Mouse (Mus musculus) heart, adult 2 months (tissue): ENCODE results near the gene Pdxp.

Experiments used
- EP300 ChIP-seq: fragments of 200-500 bp; IDR thresholded peaks from 2 replicates; pipeline ENCODE4 v1.6.1; 2011; ENCODE audit warnings: low read depth, low read length, control low read depth; ENCODE audit not compliant: insufficient read depth
- POLR2A ChIP-seq: fragments of 200-500 bp; IDR thresholded peaks from 2 replicates; pipeline ENCODE4 v1.6.1; 2011; ENCODE audit warnings: mild to moderate bottlenecking, low read depth, low read length, control low read depth; ENCODE audit not compliant: insufficient read depth

DNA sequence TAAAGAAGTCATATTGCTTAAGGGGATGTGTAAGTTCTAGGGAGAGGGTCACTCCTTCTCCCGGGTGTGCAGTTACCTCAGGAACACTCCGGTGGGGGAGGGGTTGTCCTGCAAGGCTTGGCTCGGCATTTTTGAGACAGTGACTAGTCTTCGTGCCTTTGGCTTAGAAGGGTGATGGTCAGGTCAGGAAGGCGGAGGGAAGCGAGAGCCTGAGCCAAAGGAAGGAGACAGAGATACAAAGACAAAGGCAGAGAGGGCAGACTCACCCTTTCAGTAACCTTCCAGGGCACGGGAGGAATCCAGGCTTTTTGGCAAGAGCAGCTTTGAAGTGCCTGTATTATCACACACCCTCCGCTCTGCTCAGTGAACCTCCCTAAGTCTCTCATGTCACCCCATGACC, 11.4 kb downstream of the Pdxp start:
- no peak for TF ChIP-seq EP300
- no peak for TF ChIP-seq POLR2A
